Mouse (Mus musculus): ENCODE data around the gene Tpmt. TPM values are rescaled to one million over a fixed set of nuclear protein-coding genes. Genes with fewer than 3 reads are reported as not detected.

Gene Tpmt
- 52.6 and 55.0 TPM in 2 replicates for polyA plus RNA-seq (2012; rRNA removed)

GRCm38 (mm10) chr13:47044617-47044947 is at the start of gene Tpmt:
TSS of gene Tpmt (minus strand) at chr13:47044737.
- Histone ChIP-seq H3K27me3 (replicated peaks; ENCODE audit: control insufficient read depth, insufficient read depth, low read length) (no peaks in the 10 kb centered on the region), H3K27ac (ENCODE audit: insufficient read depth, low read depth, low read length) (0 out of 2 replicates have a peak within 1 kb of the TSS, but pooled peaks have one; percentile 46), H3K36me3 (ENCODE audit: control insufficient read depth, insufficient read depth, low read length) (no peaks in the 10 kb centered on the region), H3K4me3 (ENCODE audit: insufficient read depth, low read depth, low read length) (peak within 1 kb of the TSS; percentile 78), H3K4me1 (ENCODE audit: control insufficient read depth, insufficient read depth, low read length) (peaks cover 23% of the 10 kb centered on the region; the same call in 1 of the 2 replicates)
- TF ChIP-seq POLR2A (IDR thresholded peaks at IDR 0.05; ENCODE audit: low read depth, low read length) (no peak), CTCF (conservative IDR thresholded peaks at IDR 0.05; ENCODE audit: insufficient read depth, insufficient read length, low read depth, low read length) (no peak)
- peak; percentile 67 for DNase-seq
- WGBS = 17% methylated on average over 10 of the region's 10 CpGs

GRCm38 (mm10) chr13:47093791-47094190 is 49.3 kb upstream of the Tpmt start:
- no peaks in the 10 kb centered on the region; the same call in none of the 2 replicates for H3K36me3 ChIP-seq (ENCODE audit: control insufficient read depth, insufficient read depth, low read length)
- H3K4me1 ChIP-seq (ENCODE audit: control insufficient read depth, insufficient read depth, low read length) = no peaks in the 10 kb centered on the region
- TF ChIP-seq POLR2A (IDR thresholded peaks at IDR 0.05; ENCODE audit: low read depth, low read length) = no peak
- TF ChIP-seq CTCF (conservative IDR thresholded peaks at IDR 0.05; ENCODE audit: insufficient read depth, insufficient read length, low read depth, low read length) = no peak

GRCm38 (mm10) chr13:47089271-47089670 is 44.7 kb upstream of the Tpmt start:
- no peak for TF ChIP-seq CTCF (conservative IDR thresholded peaks at IDR 0.05; ENCODE audit: insufficient read depth, insufficient read length, low read depth, low read length)
- TF ChIP-seq POLR2A (IDR thresholded peaks at IDR 0.05; ENCODE audit: low read depth, low read length) = no peak
- H3K36me3 ChIP-seq (ENCODE audit: control insufficient read depth, insufficient read depth, low read length) = peaks cover 1% of the 10 kb centered on the region
- H3K27ac ChIP-seq (ENCODE audit: insufficient read depth, low read depth, low read length) = no peak overlapping the region
- no peaks in the 10 kb centered on the region for H3K27me3 ChIP-seq (replicated peaks; ENCODE audit: control insufficient read depth, insufficient read depth, low read length)
- H3K4me3 ChIP-seq (ENCODE audit: insufficient read depth, low read depth, low read length) = no peak overlapping the region
- 67% methylated on average over 2 of the region's 2 CpGs for WGBS
- DNase-seq = no peak
- H3K4me1 ChIP-seq (ENCODE audit: control insufficient read depth, insufficient read depth, low read length) = no peaks in the 10 kb centered on the region

More at GRCm38 (mm10) chr13:47093791-47094190, 49.3 kb upstream of the Tpmt start:
- DNase-seq = no peak
- no peak overlapping the region for H3K27ac ChIP-seq (ENCODE audit: insufficient read depth, low read depth, low read length)
- WGBS = 86% methylated on average over 2 of the region's 2 CpGs
- H3K4me3 ChIP-seq (ENCODE audit: insufficient read depth, low read depth, low read length) = no peak overlapping the region
- no peaks in the 10 kb centered on the region for H3K27me3 ChIP-seq (replicated peaks; ENCODE audit: control insufficient read depth, insufficient read depth, low read length)

- no peak for DNase-seq
- no peak overlapping the region for H3K27ac ChIP-seq (ENCODE audit: insufficient read depth, low read depth, low read length)
- H3K27me3 ChIP-seq (replicated peaks; ENCODE audit: control insufficient read depth, insufficient read depth, low read length) = no peaks in the 10 kb centered on the region
- TF ChIP-seq POLR2A (IDR thresholded peaks at IDR 0.05; ENCODE audit: low read depth, low read length) (no peak), CTCF (conservative IDR thresholded peaks at IDR 0.05; ENCODE audit: insufficient read depth, insufficient read length, low read depth, low read length) (no peak)
- no peaks in the 10 kb centered on the region for H3K4me1 ChIP-seq (ENCODE audit: control insufficient read depth, insufficient read depth, low read length)
- peaks cover 1% of the 10 kb centered on the region for H3K36me3 ChIP-seq (ENCODE audit: control insufficient read depth, insufficient read depth, low read length)
- 96% methylated on average over 1 of the region's 1 CpGs for WGBS
- no peak overlapping the region for H3K4me3 ChIP-seq (ENCODE audit: insufficient read depth, low read depth, low read length)
Observed at GRCm38 (mm10) chr13:47088433-47088832, 43.9 kb upstream of the Tpmt start.

GRCm38 (mm10) chr13:47080905-47081505 is 36.5 kb upstream of the Tpmt start:
- WGBS = 90% methylated on average over 4 of the region's 4 CpGs
- no peak for DNase-seq

GRCm38 (mm10) chr13:47078799-47079198 is 34.3 kb upstream of the Tpmt start:
- no peak for DNase-seq
- Histone ChIP-seq H3K4me1 (ENCODE audit: control insufficient read depth, insufficient read depth, low read length) (no peaks in the 10 kb centered on the region), H3K36me3 (ENCODE audit: control insufficient read depth, insufficient read depth, low read length) (peaks cover 3% of the 10 kb centered on the region), H3K4me3 (ENCODE audit: insufficient read depth, low read depth, low read length) (no peak overlapping the region), H3K27ac (ENCODE audit: insufficient read depth, low read depth, low read length) (no peak overlapping the region), H3K27me3 (replicated peaks; ENCODE audit: control insufficient read depth, insufficient read depth, low read length) (no peaks in the 10 kb centered on the region)
- TF ChIP-seq CTCF (conservative IDR thresholded peaks at IDR 0.05; ENCODE audit: insufficient read depth, insufficient read length, low read depth, low read length) (peak; percentile 12; the same call in 1 of the 2 replicates), POLR2A (IDR thresholded peaks at IDR 0.05; ENCODE audit: low read depth, low read length) (no peak)
- 80% methylated on average over 5 of the region's 5 CpGs for WGBS

More at GRCm38 (mm10) chr13:47080905-47081505, 36.5 kb upstream of the Tpmt start:
- no peak overlapping the region for H3K27ac ChIP-seq (ENCODE audit: insufficient read depth, low read depth, low read length)
- no peak overlapping the region for H3K4me3 ChIP-seq (ENCODE audit: insufficient read depth, low read depth, low read length)
- TF ChIP-seq POLR2A (IDR thresholded peaks at IDR 0.05; ENCODE audit: low read depth, low read length) (no peak), CTCF (conservative IDR thresholded peaks at IDR 0.05; ENCODE audit: insufficient read depth, insufficient read length, low read depth, low read length) (peak; percentile 35; the same call in 1 of the 2 replicates)
- H3K36me3 ChIP-seq (ENCODE audit: control insufficient read depth, insufficient read depth, low read length) = peaks cover 5% of the 10 kb centered on the region; the same call in 1 of the 2 replicates
- no peaks in the 10 kb centered on the region for H3K4me1 ChIP-seq (ENCODE audit: control insufficient read depth, insufficient read depth, low read length)
- no peaks in the 10 kb centered on the region for H3K27me3 ChIP-seq (replicated peaks; ENCODE audit: control insufficient read depth, insufficient read depth, low read length)

- Histone ChIP-seq H3K27ac (ENCODE audit: insufficient read depth, low read depth, low read length) (no peak overlapping the region), H3K4me3 (ENCODE audit: insufficient read depth, low read depth, low read length) (no peak overlapping the region), H3K4me1 (ENCODE audit: control insufficient read depth, insufficient read depth, low read length) (no peaks in the 10 kb centered on the region), H3K36me3 (ENCODE audit: control insufficient read depth, insufficient read depth, low read length) (peaks cover 3% of the 10 kb centered on the region), H3K27me3 (replicated peaks; ENCODE audit: control insufficient read depth, insufficient read depth, low read length) (no peaks in the 10 kb centered on the region)
- DNase-seq = no peak
- TF ChIP-seq POLR2A (IDR thresholded peaks at IDR 0.05; ENCODE audit: low read depth, low read length) = no peak
- no peak for TF ChIP-seq CTCF (conservative IDR thresholded peaks at IDR 0.05; ENCODE audit: insufficient read depth, insufficient read length, low read depth, low read length)
Observed at GRCm38 (mm10) chr13:47077367-47077766, 32.8 kb upstream of the Tpmt start.

All from kidney, adult 2 months (tissue).